Comparison of ENCODE assay signal across 8 mouse cellular contexts in genomic region chr11:78343381-78344327, GRCm38 (mm10). TPM values are rescaled to one million over a fixed set of nuclear protein-coding genes. Genes with fewer than 3 reads are reported as not detected.
A peak's percentile ranks its signal among the peaks of the same experiment; 100 is the strongest.
DNase-seq lines count a peak whose midpoint lies in the region; ATAC-seq lines count a peak whose summit lies in the region.

Gene Unc119, plus strand, starts transcription at chr11:78343482.

- no peak for DNase-seq in frontal cortex, postnatal 25 days (ENCODE audit: low spot score in 2 of 2)
- DNase-seq in embryo, embryonic 10 days (ENCODE audit: low spot score) = peak; percentile 84
- DNase-seq in gastrocnemius, postnatal 4 days (ENCODE audit: low spot score in 2 of 2) = peak; percentile 68 to 78
- DNase-seq in left cerebral cortex, postnatal 36 days (ENCODE audit: low spot score in 2 of 2) = peak; percentile 71 to 73
- DNase-seq in mesoderm, embryonic 11.5 days (ENCODE audit: low read depth, low spot score) = peak; percentile 76
- peak; percentile 80 for DNase-seq in right cerebral cortex, postnatal 25 days

- no peaks in the 10 kb centered on the region for H3K9me3 ChIP-seq in intestine, embryonic 15.5 days

- H3K4me1 ChIP-seq in intestine, embryonic 15.5 days (replicated peaks) = peaks cover 34% of the 10 kb centered on the region

- intact Hi-C loops in left cerebral cortex, postnatal 36 days (cut with DNase I) = loop anchor here (5.0 kb wide), 1 partner anchor 71 kb away; no protein-coding TSS in a partner anchor

- peak within 1 kb of the TSS; percentile 92 for H3K4me2 ChIP-seq in intestine, embryonic 15.5 days (replicated peaks)

- H3K36me3 ChIP-seq in intestine, embryonic 15.5 days = peaks cover 8% of the 10 kb centered on the region

- peak within 1 kb of the TSS; percentile 92 for H3K9ac ChIP-seq in intestine, embryonic 15.5 days

- peak within 1 kb of the TSS; percentile 91 for H3K4me3 ChIP-seq in intestine, embryonic 15.5 days (replicated peaks)

- peak; percentile 61 for ATAC-seq in frontal cortex, adult (ENCODE audit: low TSS enrichment)
- peak; percentile 88 for ATAC-seq in intestine, embryonic 15.5 days

- H3K27ac ChIP-seq in intestine, embryonic 15.5 days = peak within 1 kb of the TSS; percentile 87

- WGBS in intestine, embryonic 15.5 days = under 1% methylated on average over 63 of the region's 66 CpGs

- no peaks in the 10 kb centered on the region for H3K27me3 ChIP-seq in intestine, embryonic 15.5 days (replicated peaks)

RNA-seq across cellular contexts. Expression of gene Unc119, which starts in this region (rescaled TPM):
- 10 to 100 TPM; 20.4 to 26.7 TPM for total RNA-seq in gastrocnemius, postnatal 4 days (2021)
- 33.5 and 34.6 TPM in 2 replicates for polyA plus RNA-seq in intestine, embryonic 15.5 days (2015; fragmentation: Nextera tagmentation; extraction: Ambion mirVana)
- 10 to 100 TPM; 30.6 to 31.3 TPM for total RNA-seq in left cerebral cortex, postnatal 36 days (2021)

Comparison
In these comparisons a context has a peak if more than half of its experiments do, and no peak if none do; other contexts are left out.
1. DNase-seq: peak in embryo, embryonic 10 days (single experiment), gastrocnemius, postnatal 4 days (2 of 2), left cerebral cortex, postnatal 36 days (2 of 2), mesoderm, embryonic 11.5 days (single experiment) and right cerebral cortex, postnatal 25 days (single experiment); none in frontal cortex, postnatal 25 days (0 of 2).